Mouse (Mus musculus) CH12.LX (cell line): Measurements from ENCODE around the gene Slc1a6. TPM values are rescaled to one million over a fixed set of nuclear protein-coding genes. Genes with fewer than 3 reads are reported as not detected.

Experiments
- DNase-seq: peaks from one replicate; pipeline ENCODE4 v3.0.0-alpha.2; 2013; ENCODE audit errors: extremely low read depth
- H3K27ac ChIP-seq: 2 replicates; pipeline ENCODE4 v1.5.1; 2012; ENCODE audit warnings: low read depth, mild to moderate bottlenecking, control low read depth, moderate library complexity; ENCODE audit not compliant: insufficient read depth
- H3K27me3 ChIP-seq: replicated peaks from 2 replicates; pipeline ENCODE3; 2012; ENCODE audit warnings: inconsistent platforms
- H3K36me3 ChIP-seq, 2 experiments: replicated peaks in 1 of 2; 2 replicates each; pipeline versions ENCODE3 to v1.6.1; 2012; ENCODE audit warnings: inconsistent platforms in 1 of 2, low read length in 1 of 2, mild to moderate bottlenecking in 1 of 2, mixed read lengths in 1 of 2, moderate library complexity in 1 of 2; ENCODE audit not compliant: control insufficient read depth in 1 of 2, insufficient read depth in 1 of 2
- H3K4me1 ChIP-seq, 2 experiments: 2 replicates each; pipeline ENCODE4 v1.6.1; 2012; ENCODE audit warnings: inconsistent platforms in 1 of 2, moderate library complexity in 1 of 2; ENCODE audit not compliant: insufficient read depth in 2 of 2, control insufficient read depth in 1 of 2
- H3K4me2 ChIP-seq: 2 replicates; pipeline ENCODE4 v1.6.1; 2012; ENCODE audit warnings: low read depth, mild to moderate bottlenecking, control low read depth; ENCODE audit not compliant: poor library complexity, insufficient read depth, severe bottlenecking
- H3K4me3 ChIP-seq, 3 experiments: fragments of 150-350 bp in 1 of 3; sonication (generic) in 1 of 3; replicated peaks in 1 of 3; 2 replicates each; pipeline versions ENCODE3 to v1.5.1; 2011 to 2012; ENCODE audit warnings: low read depth in 2 of 3, low read length in 2 of 3, mild to moderate bottlenecking in 2 of 3, moderate library complexity in 2 of 3, control low read depth in 1 of 3, improper control_type of control experiment in 1 of 3, inconsistent platforms in 1 of 3, mixed read lengths in 1 of 3; ENCODE audit not compliant: poor library complexity in 1 of 3
- H3K79me2 ChIP-seq: replicated peaks from 2 replicates; pipeline ENCODE4 v1.6.1; 2012; ENCODE audit warnings: mild to moderate bottlenecking, moderate library complexity; ENCODE audit not compliant: control insufficient read depth, poor library complexity, insufficient read depth, severe bottlenecking; ENCODE audit errors: extremely low read depth
- H3K9ac ChIP-seq: 2 replicates; pipeline ENCODE4 v1.6.1; 2012; ENCODE audit warnings: low read depth, mild to moderate bottlenecking, control low read depth, moderate library complexity; ENCODE audit not compliant: insufficient read depth
- H3K9me3 ChIP-seq: replicated peaks from 2 replicates; pipeline ENCODE3; 2012; ENCODE audit warnings: low read length, inconsistent platforms, mixed read lengths
- BHLHE40 ChIP-seq: IDR thresholded peaks from 2 replicates; pipeline ENCODE4 v1.6.1; 2011; ENCODE audit warnings: mild to moderate bottlenecking, low read depth, low read length, improper control_type of control experiment
- CHD1 ChIP-seq: IDR thresholded peaks from 2 replicates; pipeline ENCODE4 v1.6.1; 2012; ENCODE audit warnings: low read depth, low read length, improper control_type of control experiment, inconsistent platforms
- CHD2 ChIP-seq: IDR thresholded peaks from 2 replicates; pipeline ENCODE4 v1.6.1; 2011; ENCODE audit warnings: low read length, improper control_type of control experiment
- CTCF ChIP-seq, 2 experiments: IDR thresholded peaks in 1 of 2; conservative IDR thresholded peaks in 1 of 2; 2 replicates each; pipeline ENCODE4 v1.5.1; 2011 to 2012; ENCODE audit warnings: low read depth in 2 of 2, low read length in 2 of 2, improper control_type of control experiment in 1 of 2, inconsistent platforms in 1 of 2, mild to moderate bottlenecking in 1 of 2, moderate library complexity in 1 of 2
- ELF1 ChIP-seq: IDR thresholded peaks from 2 replicates; pipeline ENCODE4 v1.6.1; 2014; ENCODE audit warnings: low read depth, mild to moderate bottlenecking, inconsistent platforms, low read length, improper control_type of control experiment
- EP300 ChIP-seq: IDR thresholded peaks from 2 replicates; pipeline ENCODE4 v1.6.1; 2011; ENCODE audit warnings: low read length, improper control_type of control experiment
- IRF4 ChIP-seq: IDR thresholded peaks from 2 replicates; pipeline ENCODE4 v1.6.1; 2014; ENCODE audit warnings: low read depth, mild to moderate bottlenecking, inconsistent platforms, low read length, improper control_type of control experiment
- JUND ChIP-seq: conservative IDR thresholded peaks from 2 replicates; pipeline ENCODE4 v1.6.1; 2011; ENCODE audit warnings: low read depth, low read length, improper control_type of control experiment
- KAT2A ChIP-seq: IDR thresholded peaks from 2 replicates; pipeline ENCODE4 v1.6.1; 2012; ENCODE audit warnings: low read length, improper control_type of control experiment, inconsistent platforms; ENCODE audit not compliant: insufficient replicate concordance
- MAX ChIP-seq: IDR thresholded peaks from 2 replicates; pipeline ENCODE4 v1.6.1; 2011; ENCODE audit warnings: low read length, improper control_type of control experiment
- MEF2A ChIP-seq: IDR thresholded peaks from 2 replicates; pipeline ENCODE4 v1.6.1; 2014; ENCODE audit warnings: low read depth, mild to moderate bottlenecking, inconsistent platforms, low read length, improper control_type of control experiment, borderline replicate concordance
- NELFE ChIP-seq: IDR thresholded peaks from 2 replicates; pipeline ENCODE4 v1.6.1; 2011; ENCODE audit warnings: low read depth, low read length, improper control_type of control experiment
- POLR2A ChIP-seq: IDR thresholded peaks from 2 replicates; pipeline ENCODE4 v1.6.1; 2011; ENCODE audit warnings: low read depth, mild to moderate bottlenecking, improper control_type of control experiment, low read length
- POLR2AphosphoS2 ChIP-seq: IDR thresholded peaks from 2 replicates; pipeline ENCODE4 v1.6.1; 2011; ENCODE audit warnings: low read depth, low read length, improper control_type of control experiment
- RAD21 ChIP-seq: IDR thresholded peaks from 2 replicates; pipeline ENCODE4 v1.6.1; 2011; ENCODE audit warnings: low read depth, mild to moderate bottlenecking, low read length, improper control_type of control experiment, moderate library complexity
- RCOR1 ChIP-seq: conservative IDR thresholded peaks from 2 replicates; pipeline ENCODE4 v1.6.1; 2012; ENCODE audit warnings: low read depth, mild to moderate bottlenecking, inconsistent platforms, low read length, improper control_type of control experiment
- SMC3 ChIP-seq: IDR thresholded peaks from 2 replicates; pipeline ENCODE4 v1.6.1; 2011; ENCODE audit warnings: low read depth, low read length, improper control_type of control experiment
- TBP ChIP-seq: conservative IDR thresholded peaks from 2 replicates; pipeline ENCODE4 v1.6.1; 2011; ENCODE audit warnings: low read depth, low read length, improper control_type of control experiment
- USF1 ChIP-seq: IDR thresholded peaks from 2 replicates; pipeline ENCODE4 v1.6.1; 2014; ENCODE audit warnings: low read depth, mild to moderate bottlenecking, inconsistent platforms, low read length, improper control_type of control experiment
- USF2 ChIP-seq: conservative IDR thresholded peaks from 2 replicates; pipeline ENCODE4 v1.6.1; 2011; ENCODE audit warnings: low read depth, low read length, improper control_type of control experiment
- ZKSCAN1 ChIP-seq: IDR thresholded peaks from 2 replicates; pipeline ENCODE4 v1.6.1; 2012; ENCODE audit warnings: low read depth, inconsistent platforms, low read length, improper control_type of control experiment, borderline replicate concordance
- ZMIZ1 ChIP-seq: IDR thresholded peaks from 2 replicates; pipeline ENCODE4 v1.6.1; 2012; ENCODE audit warnings: low read depth, mild to moderate bottlenecking, inconsistent platforms, low read length, improper control_type of control experiment
- dilution Hi-C: fragments of 300-500 bp; cut with MboI; formaldehyde crosslinking; loops from 2 replicates; pipeline ENCODE4 v1.14.3; 2020; ENCODE audit warnings: low sequenced_read_pairs; ENCODE audit not compliant: extremely low pct_unique_long_range_greater_than_20kb, extremely low pct_ligation_motif_present
- in situ Hi-C: fragments of 300-500 bp; cut with MboI; formaldehyde crosslinking; loops from 3 replicates; pipeline ENCODE4 v1.14.3; 2019; ENCODE audit warnings: low sequenced_read_pairs, low pct_ligation_motif_present, low pct_unique_long_range_greater_than_20kb, mixed read lengths
- polyA plus RNA-seq: library from polyadenylated mRNA; unstranded; fragments of >175 nt; gene quantifications from 2 replicates; pipeline ENCODE4 v1.2.1, GENCODE M21; 2012; ENCODE audit warnings: low read depth; ENCODE audit not compliant: insufficient read length
- total RNA-seq, 2 experiments: library from RNA; depleted of rRNA; stranded (reverse); fragments of 300-350 nt in 1 of 2; fragments of >200 nt in 1 of 2; gene quantifications; 2 replicates each; pipeline ENCODE4 v1.2.3; 2012 to 2014

Slc1a6 gene
- total and polyA plus RNA-seq, 3 experiments: 0.04 TPM; not detected in 2

DNA sequence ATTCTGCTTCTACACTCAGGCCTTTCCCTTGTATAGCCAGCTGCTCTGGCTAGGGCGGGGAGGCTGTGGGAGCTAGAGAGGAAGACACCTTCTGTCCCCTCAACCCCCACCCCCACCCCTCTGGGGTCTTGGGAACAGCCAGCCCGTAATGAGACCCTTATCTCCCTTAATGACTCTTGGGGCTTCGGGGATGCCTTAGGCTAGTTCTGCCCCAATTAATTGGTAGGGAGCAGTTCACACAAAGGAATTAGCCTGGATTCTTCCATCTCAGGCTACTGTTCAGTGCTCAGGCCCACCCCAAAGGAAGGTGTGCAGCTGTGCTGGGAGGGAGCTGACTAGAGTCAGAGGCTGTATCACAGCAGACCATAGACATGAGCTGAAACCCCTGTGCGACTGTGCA is 4.5 kb upstream of the Slc1a6 start:
- H3K27ac ChIP-seq: no peak overlapping the region
- H3K36me3 ChIP-seq: no peaks in the 10 kb centered on the region
- H3K9me3 ChIP-seq: no peaks in the 10 kb centered on the region
- dilution Hi-C loops: no loop called here
- no peak for DNase-seq
- H3K79me2 ChIP-seq: no peaks in the 10 kb centered on the region
- TF ChIP-seq POLR2A (no peak), POLR2AphosphoS2 (no peak), EP300 (no peak), JUND (no peak), SMC3 (no peak), ZKSCAN1 (no peak), MEF2A (no peak), BHLHE40 (no peak), USF2 (no peak), ELF1 (no peak), KAT2A (no peak), CHD1 (no peak), USF1 (no peak), TBP (no peak), IRF4 (no peak)
- no peak overlapping the region for H3K4me3 ChIP-seq
- H3K27me3 ChIP-seq: peaks cover 11% of the 10 kb centered on the region
- no peak overlapping the region for H3K9ac ChIP-seq
- in situ Hi-C loops: no loop called here
- H3K4me2 ChIP-seq: no peak overlapping the region
- no peaks in the 10 kb centered on the region for H3K4me1 ChIP-seq

DNA sequence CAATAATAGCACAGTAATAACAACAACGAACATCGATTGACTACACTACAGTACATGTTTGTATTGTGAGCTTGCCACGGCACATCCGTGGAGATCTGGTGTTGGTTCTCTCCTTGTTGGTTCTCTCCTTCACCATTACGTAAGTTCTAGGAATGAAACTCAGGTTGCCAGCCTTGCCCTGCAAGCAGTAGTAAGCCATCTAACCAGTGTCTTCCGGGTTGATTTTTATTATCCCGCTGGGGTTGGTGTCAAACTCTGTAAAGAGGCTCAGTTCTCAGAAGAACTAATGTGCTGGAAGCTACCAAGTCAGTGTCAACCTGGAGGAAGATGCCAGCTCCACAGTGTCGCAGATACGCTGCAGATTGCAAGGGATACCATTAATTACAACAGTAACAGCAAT is 769 bp upstream of the Slc1a6 start:
- Histone ChIP-seq H3K9me3 (no peaks in the 10 kb centered on the region), H3K4me3 (no peak overlapping the region), H3K79me2 (no peaks in the 10 kb centered on the region), H3K27me3 (peaks cover 3% of the 10 kb centered on the region), H3K4me2 (peak overlapping the region; percentile 1; the same call in 1 of the 2 replicates), H3K36me3 (no peaks in the 10 kb centered on the region), H3K27ac (no peak overlapping the region), H3K9ac (no peak overlapping the region), H3K4me1 (no peaks in the 10 kb centered on the region)
- TF ChIP-seq CTCF (conservative IDR thresholded peaks at IDR 0.05 in 1 of 2, IDR thresholded peaks at IDR 0.05 in 1 of 2; ENCODE audit: low read depth in 2 of 2, low read length in 2 of 2) (no peak), IRF4 (no peak), ZMIZ1 (no peak), RAD21 (no peak), MAX (no peak), RCOR1 (no peak), NELFE (no peak), CHD2 (no peak), JUND (no peak), USF2 (no peak), ELF1 (no peak), POLR2A (no peak), ZKSCAN1 (no peak)
- no peak for DNase-seq
- dilution Hi-C loops: no loop called here
- in situ Hi-C loops: no loop called here
